Mouse (Mus musculus): ENCODE measurements around the gene Tm2d1. TPM values are rescaled to one million over a fixed set of nuclear protein-coding genes. Genes with fewer than 3 reads are reported as not detected.

Tm2d1 gene
- polyA plus RNA-seq, 2 experiments, result 48.7 to 88.6 TPM

DNA sequence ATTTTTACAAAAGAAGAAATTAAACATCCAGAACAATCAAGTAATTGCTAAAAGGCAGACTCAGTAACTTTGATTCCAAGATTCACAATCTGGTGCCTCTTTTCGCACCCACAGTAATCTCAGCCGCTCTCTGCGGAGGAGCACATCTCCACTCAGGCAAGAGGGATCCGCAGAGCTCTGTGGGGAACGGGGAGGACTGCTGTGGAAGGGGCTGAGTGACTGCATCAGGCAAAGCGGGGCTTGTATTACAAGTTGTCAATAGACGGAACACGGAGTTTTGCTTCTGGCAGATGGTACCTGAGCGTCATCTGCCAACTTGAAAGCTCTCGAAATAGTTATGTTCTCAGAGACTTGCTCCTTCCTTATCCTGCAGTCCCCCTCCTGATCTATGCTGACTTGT, 37.3 kb downstream of the Tm2d1 start:
- Histone ChIP-seq H3K4me1 (ENCODE audit: control insufficient read depth, insufficient read depth, low read length) (no peaks in the 10 kb centered on the region), H3K9me3 (ENCODE audit: control insufficient read depth, low read length) (no peaks in the 10 kb centered on the region), H3K4me3 (replicated peaks; ENCODE audit: low read length) (no peak overlapping the region), H3K36me3 (ENCODE audit: control insufficient read depth, insufficient read depth, low read length) (no peaks in the 10 kb centered on the region), H3K27me3 (ENCODE audit: control insufficient read depth, insufficient read depth, low read length) (no peaks in the 10 kb centered on the region), H3K4me2 (replicated peaks; ENCODE audit: low read depth, low read length, severe bottlenecking) (no peak overlapping the region), H3K9ac (ENCODE audit: low read depth, low read length, severe bottlenecking) (no peak overlapping the region), H3K27ac (replicated peaks; ENCODE audit: low read depth, low read length) (no peak overlapping the region)
- ATAC-seq (ENCODE audit: low FRiP score, low read depth) (no peak), DNase-seq (ENCODE audit: low spot score) (no peak)
- TF ChIP-seq POLR2A (IDR thresholded peaks at IDR 0.05; ENCODE audit: borderline replicate concordance, extremely low read depth, insufficient read depth, insufficient read length), result no peak
- 87% methylated on average over 10 of the region's 10 CpGs for WGBS

DNA sequence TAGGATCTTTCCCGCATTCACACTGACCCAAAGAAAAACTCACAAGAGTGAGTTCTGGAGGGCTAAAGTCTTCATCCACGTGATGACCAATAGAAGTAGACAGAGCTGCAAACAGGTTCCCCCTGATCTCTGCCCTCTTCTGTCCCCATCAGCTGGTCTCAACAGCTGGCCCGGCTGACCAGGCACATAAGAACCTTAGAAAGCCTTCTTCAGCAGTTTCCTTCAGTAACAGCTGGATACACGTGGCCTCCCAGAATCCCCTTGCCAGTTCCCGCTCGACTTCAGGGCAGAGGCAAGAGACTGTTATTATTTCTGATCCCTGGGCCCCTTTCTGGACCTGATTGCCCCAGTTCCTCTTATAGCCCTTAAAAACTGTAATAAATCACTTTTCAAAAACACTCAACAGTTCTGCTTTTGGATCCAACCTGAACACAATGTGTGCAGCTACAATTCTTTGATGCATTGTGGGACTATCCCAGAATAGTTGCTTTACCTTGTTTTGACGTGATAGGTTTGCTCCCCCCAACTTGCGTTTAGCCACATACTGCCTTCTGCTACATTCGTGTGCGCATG, 43.0 kb downstream of the Tm2d1 start:
- DNase-seq (ENCODE audit: low spot score), result no peak
- H3K4me3 ChIP-seq (replicated peaks; ENCODE audit: low read length), result no peak overlapping the region

DNA sequence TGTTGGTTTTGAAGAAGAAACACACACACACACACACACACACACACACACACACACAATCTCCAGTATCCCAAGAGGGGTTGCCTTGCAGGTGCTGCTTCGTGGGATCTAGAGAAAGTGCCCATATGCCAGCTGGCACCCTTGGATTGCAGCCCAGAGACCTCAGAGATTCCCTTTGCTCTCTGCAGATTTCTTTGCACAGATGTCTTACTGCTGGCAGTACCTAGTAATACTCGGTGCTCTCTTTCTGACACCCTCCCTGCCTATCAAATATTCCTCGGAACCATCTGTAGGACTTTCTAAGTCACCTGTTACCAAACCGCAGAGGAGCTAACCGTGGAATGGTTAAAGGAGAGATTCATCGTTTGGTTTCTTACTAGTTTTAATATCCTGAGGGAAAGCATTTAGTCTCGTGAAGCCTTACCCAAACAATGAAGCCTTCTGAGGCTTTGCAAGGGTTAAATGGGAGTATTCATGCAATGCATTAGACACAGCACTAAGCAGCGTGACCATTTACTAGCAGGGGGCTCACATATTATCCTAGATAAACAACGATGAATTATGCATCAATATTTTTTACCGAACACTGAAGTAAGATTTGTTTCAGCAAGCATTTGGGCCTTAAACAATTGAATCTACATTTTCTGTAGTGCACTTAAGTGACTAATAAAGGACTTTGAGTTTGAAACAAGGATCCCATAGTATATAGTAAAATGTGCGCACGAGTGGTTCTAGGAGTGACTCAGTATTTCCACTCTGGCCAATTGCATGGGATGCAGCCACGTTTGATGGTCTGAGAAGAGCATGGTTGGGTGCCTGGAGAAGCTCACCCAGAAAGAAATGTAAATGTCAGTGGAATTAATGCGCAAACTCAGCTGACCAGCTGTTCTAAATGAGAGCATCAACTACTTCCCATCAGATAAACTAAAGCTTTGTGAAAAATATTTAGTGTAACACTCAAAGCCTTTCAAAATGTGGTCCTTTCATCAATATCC, 44.2 kb downstream of the Tm2d1 start:
- H3K4me2 ChIP-seq (replicated peaks; ENCODE audit: low read depth, low read length, severe bottlenecking), result no peak overlapping the region
- peaks cover 3% of the 10 kb centered on the region; the same call in 1 of the 2 replicates for H3K4me1 ChIP-seq (ENCODE audit: control insufficient read depth, insufficient read depth, low read length)
- DNase-seq (ENCODE audit: low spot score), result no peak
- no peaks in the 10 kb centered on the region for H3K9me3 ChIP-seq (ENCODE audit: control insufficient read depth, low read length)
- H3K36me3 ChIP-seq (ENCODE audit: control insufficient read depth, insufficient read depth, low read length), result no peaks in the 10 kb centered on the region
- no peak overlapping the region for H3K9ac ChIP-seq (ENCODE audit: low read depth, low read length, severe bottlenecking)
- H3K27me3 ChIP-seq (ENCODE audit: control insufficient read depth, insufficient read depth, low read length), result no peaks in the 10 kb centered on the region
- 66% methylated on average over 14 of the region's 14 CpGs for WGBS
- no peak overlapping the region for H3K27ac ChIP-seq (replicated peaks; ENCODE audit: low read depth, low read length)
- no peak for ATAC-seq (ENCODE audit: low FRiP score, low read depth)
- TF ChIP-seq POLR2A (IDR thresholded peaks at IDR 0.05; ENCODE audit: borderline replicate concordance, extremely low read depth, insufficient read depth, insufficient read length), result no peak
- H3K4me3 ChIP-seq (replicated peaks; ENCODE audit: low read length), result no peak overlapping the region

More for the DNA sequence above, 43.0 kb downstream of the Tm2d1 start:
- no peak overlapping the region for H3K4me2 ChIP-seq (replicated peaks; ENCODE audit: low read depth, low read length, severe bottlenecking)
- no peaks in the 10 kb centered on the region for H3K9me3 ChIP-seq (ENCODE audit: control insufficient read depth, low read length)
- H3K9ac ChIP-seq (ENCODE audit: low read depth, low read length, severe bottlenecking), result no peak overlapping the region
- H3K27ac ChIP-seq (replicated peaks; ENCODE audit: low read depth, low read length), result no peak overlapping the region
- WGBS, result 56% methylated on average over 10 of the region's 10 CpGs
- H3K36me3 ChIP-seq (ENCODE audit: control insufficient read depth, insufficient read depth, low read length), result no peaks in the 10 kb centered on the region
- ATAC-seq (ENCODE audit: low FRiP score, low read depth), result no peak
- no peak for TF ChIP-seq POLR2A (IDR thresholded peaks at IDR 0.05; ENCODE audit: borderline replicate concordance, extremely low read depth, insufficient read depth, insufficient read length)
- no peaks in the 10 kb centered on the region for H3K27me3 ChIP-seq (ENCODE audit: control insufficient read depth, insufficient read depth, low read length)
- H3K4me1 ChIP-seq (ENCODE audit: control insufficient read depth, insufficient read depth, low read length), result peaks cover 3% of the 10 kb centered on the region; the same call in 1 of the 2 replicates

DNA sequence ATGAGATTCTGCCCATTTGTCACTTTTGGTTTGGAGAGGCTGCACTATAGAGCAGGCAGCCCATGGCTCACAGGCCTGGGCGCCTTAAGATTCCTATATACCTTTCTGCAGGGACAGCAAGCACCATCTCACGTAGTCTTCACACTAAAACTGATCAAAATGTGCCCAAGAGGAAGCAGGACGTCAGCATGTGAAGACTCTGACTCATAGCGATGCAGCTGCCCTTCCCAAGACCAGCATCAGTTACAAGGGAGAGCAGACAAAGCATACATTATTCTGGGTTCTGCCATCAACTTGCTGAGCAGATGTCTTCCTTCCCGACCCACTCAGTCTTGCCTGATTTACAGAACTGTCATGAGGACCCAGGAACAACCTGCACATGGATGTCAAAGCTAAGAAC, 45.9 kb downstream of the Tm2d1 start:
- Histone ChIP-seq H3K4me2 (replicated peaks; ENCODE audit: low read depth, low read length, severe bottlenecking) (no peak overlapping the region), H3K9ac (ENCODE audit: low read depth, low read length, severe bottlenecking) (no peak overlapping the region), H3K4me3 (replicated peaks; ENCODE audit: low read length) (no peak overlapping the region), H3K9me3 (ENCODE audit: control insufficient read depth, low read length) (no peaks in the 10 kb centered on the region), H3K36me3 (ENCODE audit: control insufficient read depth, insufficient read depth, low read length) (no peaks in the 10 kb centered on the region), H3K27ac (replicated peaks; ENCODE audit: low read depth, low read length) (no peak overlapping the region), H3K4me1 (ENCODE audit: control insufficient read depth, insufficient read depth, low read length) (peaks cover 3% of the 10 kb centered on the region; the same call in 1 of the 2 replicates), H3K27me3 (ENCODE audit: control insufficient read depth, insufficient read depth, low read length) (no peaks in the 10 kb centered on the region)
- no peak for TF ChIP-seq POLR2A (IDR thresholded peaks at IDR 0.05; ENCODE audit: borderline replicate concordance, extremely low read depth, insufficient read depth, insufficient read length)
- 74% methylated on average over 5 of the region's 5 CpGs for WGBS
- DNase-seq (ENCODE audit: low spot score) (no peak), ATAC-seq (ENCODE audit: low FRiP score, low read depth) (no peak)

DNA sequence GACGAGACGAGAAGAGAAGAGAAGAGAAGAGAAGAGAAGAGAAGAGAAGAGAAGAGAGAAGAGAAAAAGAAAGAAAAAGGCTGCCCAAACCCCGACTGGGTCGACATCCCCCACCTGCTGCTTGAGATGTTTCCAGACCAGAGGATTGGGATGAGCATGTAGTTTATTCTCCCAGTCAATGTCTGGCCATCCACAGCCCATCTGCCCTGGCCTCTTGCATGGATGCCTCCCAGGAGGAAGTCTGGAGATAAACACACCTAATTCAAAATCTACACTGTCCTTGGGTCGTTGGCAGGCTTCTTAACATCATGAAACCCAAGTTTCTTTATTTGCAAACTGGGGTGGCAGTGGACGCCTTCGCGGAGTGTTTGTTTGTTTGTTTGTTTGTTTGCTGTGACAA, 47.4 kb downstream of the Tm2d1 start:
- DNase-seq (ENCODE audit: low spot score) (no peak), ATAC-seq (ENCODE audit: low FRiP score, low read depth) (no peak)
- H3K4me2 ChIP-seq (replicated peaks; ENCODE audit: low read depth, low read length, severe bottlenecking), result no peak overlapping the region
- no peak overlapping the region for H3K27ac ChIP-seq (replicated peaks; ENCODE audit: low read depth, low read length)
- H3K36me3 ChIP-seq (ENCODE audit: control insufficient read depth, insufficient read depth, low read length), result no peaks in the 10 kb centered on the region
- 75% methylated on average over 8 of the region's 8 CpGs for WGBS
- peaks cover 3% of the 10 kb centered on the region; the same call in 1 of the 2 replicates for H3K4me1 ChIP-seq (ENCODE audit: control insufficient read depth, insufficient read depth, low read length)
- no peak overlapping the region for H3K4me3 ChIP-seq (replicated peaks; ENCODE audit: low read length)
- TF ChIP-seq POLR2A (IDR thresholded peaks at IDR 0.05; ENCODE audit: borderline replicate concordance, extremely low read depth, insufficient read depth, insufficient read length), result no peak
- H3K9ac ChIP-seq (ENCODE audit: low read depth, low read length, severe bottlenecking), result no peak overlapping the region
- no peaks in the 10 kb centered on the region for H3K27me3 ChIP-seq (ENCODE audit: control insufficient read depth, insufficient read depth, low read length)
- H3K9me3 ChIP-seq (ENCODE audit: control insufficient read depth, low read length), result no peaks in the 10 kb centered on the region; the same call in 1 of the 2 replicates

All from limb, embryonic 14.5 days (tissue).